Mouse (Mus musculus) CD4-positive, CD25-positive, alpha-beta regulatory T cell, adult 4 months (primary cell): ENCODE measurements at regions not wholly inside any gene's neighbourhood (a gene's known extent, or its start where the extent isn't known, plus 50 kb on each side); places are given as distances from the start of the nearest gene placed in this dataset.

ENCODE experiments used
- ATAC-seq: one replicate; pipeline ENCODE4 v1.8.0; 2017

DNA sequence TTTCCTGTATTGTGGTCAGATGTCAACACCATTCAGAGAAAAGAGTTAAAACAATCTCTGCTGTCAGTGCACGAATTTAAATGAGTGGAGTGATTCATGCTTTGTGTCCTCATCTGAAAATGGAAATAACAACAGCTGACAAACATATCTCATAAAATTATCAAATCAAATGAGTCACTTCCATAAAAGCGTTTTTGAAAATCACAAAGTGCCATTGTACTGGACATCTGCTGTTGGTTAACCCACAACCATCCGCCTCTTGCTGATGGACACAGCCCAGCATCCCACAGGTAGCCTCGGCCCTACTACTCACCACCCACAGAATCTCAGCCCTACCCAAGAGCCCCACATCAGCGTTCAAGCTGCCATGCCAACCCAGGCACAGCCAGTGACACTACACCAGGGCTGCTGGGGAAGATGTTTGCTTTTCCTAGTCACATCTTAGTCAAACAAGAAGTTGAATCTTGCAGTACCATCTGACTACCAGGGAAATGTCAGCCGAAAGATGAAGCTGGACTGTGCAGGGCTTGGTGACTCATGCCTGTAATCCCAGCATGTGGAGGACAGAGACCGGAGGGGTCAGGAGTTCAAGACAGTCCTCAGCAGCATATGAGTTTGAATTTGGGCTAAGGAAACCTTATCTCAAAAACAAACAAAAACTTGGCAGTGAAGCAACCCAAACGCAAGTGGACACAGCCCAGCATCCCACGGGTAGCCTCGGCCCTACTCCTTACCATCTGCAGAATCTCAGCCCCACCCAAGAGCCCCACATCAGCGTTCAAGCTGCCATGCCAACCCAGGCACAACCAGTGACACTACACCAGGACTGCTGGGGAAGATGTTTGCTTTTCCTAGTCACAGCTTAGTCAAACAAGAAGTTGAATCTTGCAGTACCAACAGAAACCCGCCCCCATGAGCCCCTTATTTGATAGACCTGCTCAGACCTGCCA, 131.9 kb upstream of the Noct start:
- ATAC-seq: no peak

DNA sequence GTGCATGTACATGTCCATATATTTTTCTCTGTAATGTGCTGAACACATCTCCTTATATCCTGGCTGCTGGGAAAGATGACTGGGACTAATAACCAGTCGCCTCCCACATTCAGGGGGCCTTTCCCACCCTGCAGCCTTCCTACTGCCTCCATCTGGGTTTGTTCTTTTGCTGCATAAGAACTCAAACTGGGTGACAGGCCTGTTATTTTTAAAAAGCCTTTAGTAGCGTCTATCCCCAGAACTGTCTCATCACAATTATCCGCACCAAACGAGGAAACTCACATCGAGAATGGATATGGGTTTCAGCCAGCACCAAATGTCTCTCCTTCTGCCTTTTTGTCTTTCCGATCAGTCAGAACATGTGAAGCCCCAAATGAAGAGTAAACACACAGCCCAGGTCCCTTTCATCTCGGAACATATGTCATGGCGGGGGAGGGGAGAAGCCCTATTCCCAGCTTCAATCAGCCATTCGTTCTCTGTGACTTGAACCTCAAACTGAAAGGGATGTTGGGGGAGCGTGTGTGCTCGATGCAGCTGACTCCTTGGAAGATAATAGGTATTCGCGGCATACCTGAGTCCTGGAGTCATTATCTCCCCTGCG, 128.3 kb upstream of the Noct start:
- ATAC-seq: no peak

DNA sequence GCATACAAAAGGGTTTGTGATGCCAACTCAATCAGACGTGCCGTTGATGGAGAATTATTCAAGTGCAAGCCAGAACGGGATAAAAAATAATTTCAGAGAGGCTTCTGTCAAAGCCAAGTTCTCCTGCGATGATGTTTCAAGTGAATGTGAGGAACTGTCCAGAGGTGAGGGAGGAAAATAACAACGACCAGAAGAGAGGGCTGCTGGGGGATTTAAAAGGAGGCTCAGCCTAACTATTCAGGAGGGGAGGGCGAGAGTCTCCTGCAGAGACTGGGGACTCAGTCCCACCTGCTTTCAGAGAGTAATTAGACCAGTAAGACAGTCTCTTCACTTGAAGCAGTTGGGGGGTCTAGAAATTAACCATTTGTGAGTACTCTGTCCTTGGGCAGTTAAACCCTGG, 127.7 kb upstream of the Noct start:
- no peak for ATAC-seq

GRCm38 (mm10) chr3:51097362-51097761, 126.9 kb upstream of the Noct start:
- ATAC-seq: no peak

GRCm38 (mm10) chr3:51099966-51100365, 124.3 kb upstream of the Noct start:
- ATAC-seq: no peak

GRCm38 (mm10) chr3:51108639-51109202, 115.5 kb upstream of the Noct start:
- no peak for ATAC-seq

DNA sequence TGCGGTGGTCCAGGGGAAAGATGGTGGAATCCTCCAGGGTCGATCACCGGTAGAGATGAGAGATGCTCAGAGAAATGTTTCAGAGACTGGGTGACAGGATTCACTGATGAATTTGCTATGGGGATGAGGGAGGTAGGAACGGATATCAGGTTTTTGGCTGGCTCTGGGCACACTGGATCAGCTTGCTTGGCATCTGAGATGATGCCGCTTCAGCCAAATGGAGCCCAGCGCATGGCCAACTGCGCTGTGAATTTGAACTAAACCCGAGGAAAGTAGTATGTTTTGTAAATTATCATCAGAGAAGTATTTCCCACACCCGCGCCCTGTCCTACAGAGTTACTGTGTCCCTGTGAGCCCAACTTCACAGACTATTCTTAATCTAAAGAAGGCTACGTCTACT, 113.0 kb upstream of the Noct start:
- ATAC-seq: no peak

DNA sequence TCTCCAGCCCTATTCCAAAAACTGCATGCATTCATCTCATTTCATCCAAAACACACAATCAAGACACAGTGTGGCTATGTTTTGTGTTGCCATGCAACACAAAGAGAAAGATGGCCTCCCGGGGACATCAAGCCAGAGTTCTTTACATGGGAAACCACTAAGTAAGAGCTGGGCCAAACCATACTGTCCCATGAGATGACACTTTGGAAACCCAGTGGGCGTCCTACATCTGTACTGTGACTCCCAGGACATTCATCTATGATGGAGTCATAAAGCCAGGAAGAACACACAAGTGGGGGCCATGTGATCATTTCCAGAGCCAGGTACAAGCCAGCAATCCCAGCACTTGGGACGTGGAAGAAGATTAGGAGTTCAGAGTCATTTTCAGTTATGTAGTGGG, 111.9 kb upstream of the Noct start:
- no peak for ATAC-seq

GRCm38 (mm10) chr3:51115921-51116320, 108.3 kb upstream of the Noct start:
- no peak for ATAC-seq

DNA sequence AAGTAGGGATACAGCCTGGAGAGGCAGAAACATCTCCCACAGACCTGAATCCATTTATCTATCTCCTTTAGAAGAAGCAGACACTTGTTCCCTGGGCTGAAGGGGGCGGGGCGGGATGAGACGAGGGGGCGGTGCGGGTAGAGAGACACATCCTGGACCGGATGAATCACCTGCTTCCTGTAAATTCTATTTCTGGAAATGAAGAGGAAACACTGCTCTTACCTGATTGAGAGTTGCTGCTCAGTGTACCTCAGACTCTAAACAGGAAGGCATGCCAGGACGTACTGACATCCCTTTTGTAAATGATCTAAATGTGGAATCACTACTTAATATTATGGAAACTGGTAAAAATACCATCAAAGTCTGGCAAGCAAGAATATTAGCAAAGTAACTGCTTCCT, 105.5 kb upstream of the Noct start:
- peak; percentile 65 for ATAC-seq

GRCm38 (mm10) chr3:51120522-51120921, 103.7 kb upstream of the Noct start:
- ATAC-seq: no peak

- ATAC-seq: peak; percentile 73
Observed at GRCm38 (mm10) chr3:51121703-51122540, 102.3 kb upstream of the Noct start.

DNA sequence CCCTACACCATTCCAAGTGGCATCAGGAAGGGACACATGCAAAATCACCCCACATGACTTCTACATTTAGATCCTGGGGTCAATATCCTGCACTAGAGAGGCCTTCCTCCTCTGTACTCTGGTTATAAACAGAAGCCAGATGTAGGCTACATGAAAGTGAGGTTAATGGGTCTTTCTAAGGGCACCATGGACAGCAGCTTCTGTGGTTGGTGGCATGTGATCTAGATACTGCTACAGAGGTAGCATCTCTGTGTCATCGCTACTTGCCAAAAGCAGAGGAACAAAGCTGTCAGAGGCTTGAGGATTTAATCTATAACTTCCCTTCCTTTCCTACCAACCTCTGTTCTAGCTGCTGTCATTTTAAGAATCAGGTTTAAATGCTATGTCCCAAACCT, 101.7 kb upstream of the Noct start:
- ATAC-seq: no peak

DNA sequence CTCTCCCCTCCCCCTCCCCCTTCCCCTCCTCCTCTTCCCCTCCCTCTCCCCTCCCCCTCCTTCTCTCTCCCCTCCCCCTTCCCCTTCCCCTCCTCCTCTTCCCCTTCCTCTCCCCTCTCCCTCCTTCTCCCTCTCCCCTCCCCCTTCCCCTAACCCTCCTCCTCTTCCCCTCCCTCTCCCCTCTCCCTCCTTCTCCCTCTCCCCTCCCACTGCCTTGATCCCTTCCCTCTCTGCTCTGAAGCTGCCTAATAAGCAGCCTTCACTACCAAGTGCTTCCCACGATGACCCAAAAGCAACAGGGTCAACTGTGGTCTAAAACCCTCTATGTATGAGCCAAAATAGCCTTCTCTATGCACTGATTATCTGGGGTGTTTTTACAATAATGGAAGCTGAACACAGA, 96.4 kb upstream of the Noct start:
- no peak for ATAC-seq

DNA sequence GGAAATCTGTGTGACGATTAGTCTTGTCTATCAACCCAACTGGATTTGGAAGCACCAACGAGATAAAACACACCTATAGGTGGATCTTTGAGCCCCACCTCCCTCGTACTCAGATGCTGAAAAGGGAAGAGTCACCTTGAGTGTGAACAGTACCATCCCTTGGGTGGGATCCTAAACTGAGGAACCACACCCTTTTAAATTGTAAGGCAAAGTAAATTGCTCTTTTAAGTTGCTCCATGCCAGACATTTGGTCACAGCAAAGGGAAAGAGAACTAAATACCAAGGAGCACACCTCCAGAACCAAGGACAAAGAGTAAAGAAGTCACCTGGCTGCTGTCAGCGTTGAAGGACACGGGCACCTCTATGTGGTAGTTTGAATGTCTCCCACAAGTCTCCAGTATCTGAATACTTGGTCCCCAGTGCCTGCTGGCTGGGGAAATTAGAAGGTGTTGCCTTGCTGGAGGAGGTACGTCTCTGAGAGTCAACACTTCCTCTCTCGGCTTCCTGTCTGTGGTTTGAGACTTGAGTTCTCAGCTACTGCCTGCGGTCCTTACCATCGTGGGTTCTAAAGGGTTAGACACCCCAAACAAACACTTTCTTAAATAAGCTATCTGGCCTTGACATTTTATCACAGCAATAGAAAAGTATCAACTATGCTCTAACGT, 95.6 kb upstream of the Noct start:
- peak; percentile 97 for ATAC-seq

DNA sequence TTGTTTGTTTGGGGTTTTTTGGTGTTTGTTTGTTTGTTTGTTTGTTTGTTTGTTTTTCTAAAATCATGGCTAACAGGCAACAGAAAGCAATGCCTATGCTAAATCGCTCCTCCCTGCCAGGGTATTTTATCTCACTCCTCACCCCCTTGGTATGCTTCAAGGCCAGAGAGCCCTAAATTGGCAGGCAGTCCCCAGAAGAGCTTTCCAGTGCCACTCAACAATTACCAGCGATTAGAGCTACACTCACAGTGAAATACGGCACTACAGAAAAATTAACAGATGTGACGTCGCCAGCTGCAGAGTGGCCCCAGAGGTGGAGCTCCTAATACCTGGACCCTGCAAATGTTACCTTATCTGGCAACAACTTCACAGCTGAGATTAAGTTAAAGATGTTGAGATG, 93.5 kb upstream of the Noct start:
- ATAC-seq: no peak

DNA sequence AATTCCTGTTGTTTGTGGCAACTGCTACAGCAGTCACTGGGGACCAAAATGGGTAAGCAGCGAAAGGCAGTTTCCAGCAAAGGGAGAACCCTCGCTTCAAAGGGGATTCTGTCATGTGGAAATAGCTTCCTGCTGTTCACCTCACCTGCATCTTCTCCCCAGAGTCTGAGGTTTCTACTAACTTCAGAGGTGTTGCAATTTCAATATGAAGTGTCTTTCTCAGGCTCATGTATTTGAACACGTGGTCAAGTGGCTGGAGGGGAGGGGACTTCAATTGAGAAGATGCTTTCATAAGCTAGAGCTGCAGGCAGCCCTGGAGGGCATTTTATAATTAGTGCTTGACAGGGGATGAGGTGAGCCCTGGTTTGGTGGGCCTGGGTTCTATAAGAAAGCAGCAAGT, 92.9 kb upstream of the Noct start:
- no peak for ATAC-seq

DNA sequence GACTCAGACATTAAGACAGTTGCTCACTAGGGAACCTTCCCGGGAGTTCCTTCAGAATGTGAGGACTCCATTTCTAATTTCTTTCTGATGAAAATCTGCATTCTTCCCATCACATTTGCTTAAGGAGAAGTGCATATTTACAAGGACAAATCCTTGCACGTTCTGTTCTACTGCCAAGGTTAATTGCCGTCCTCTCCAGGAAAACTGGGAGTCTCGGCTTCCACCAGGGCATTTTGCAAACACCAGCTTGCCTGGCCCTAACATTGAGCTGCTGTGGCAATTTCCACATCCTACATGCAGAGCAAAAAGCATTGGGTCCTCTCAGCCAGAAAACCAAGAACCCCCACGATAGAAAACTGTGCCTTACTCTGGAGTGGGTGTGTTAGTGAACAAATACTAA, 91.5 kb upstream of the Noct start:
- ATAC-seq: no peak

GRCm38 (mm10) chr3:51135581-51135980, 88.7 kb upstream of the Noct start:
- no peak for ATAC-seq

DNA sequence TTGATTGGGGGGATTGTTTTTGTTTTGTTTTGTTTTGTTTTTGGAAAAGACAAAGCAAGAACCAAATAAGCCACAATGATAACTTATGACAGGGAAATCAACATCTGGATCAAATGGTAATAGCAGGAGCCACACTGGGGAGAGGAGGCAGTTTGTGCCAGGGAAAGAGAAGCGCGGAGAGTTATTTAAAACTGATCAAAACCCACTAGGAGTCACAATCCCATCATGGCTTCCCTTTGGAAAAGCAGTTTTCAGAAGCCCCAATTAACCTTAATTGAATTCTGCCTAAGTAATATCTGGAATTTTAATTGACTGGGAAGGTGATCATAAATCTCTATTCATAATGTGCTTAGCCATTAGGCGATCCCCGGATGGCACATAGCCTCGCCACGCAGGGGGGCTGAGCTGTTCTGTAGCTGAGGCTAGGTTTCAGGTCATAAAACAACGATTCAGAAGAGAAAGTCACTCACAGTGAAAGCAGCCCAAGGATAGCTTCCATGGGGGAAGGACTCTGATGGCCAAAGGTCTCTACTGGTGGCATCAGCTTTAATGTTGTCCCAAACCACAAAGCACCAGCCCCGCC, 86.4 kb upstream of the Noct start:
- ATAC-seq: no peak

DNA sequence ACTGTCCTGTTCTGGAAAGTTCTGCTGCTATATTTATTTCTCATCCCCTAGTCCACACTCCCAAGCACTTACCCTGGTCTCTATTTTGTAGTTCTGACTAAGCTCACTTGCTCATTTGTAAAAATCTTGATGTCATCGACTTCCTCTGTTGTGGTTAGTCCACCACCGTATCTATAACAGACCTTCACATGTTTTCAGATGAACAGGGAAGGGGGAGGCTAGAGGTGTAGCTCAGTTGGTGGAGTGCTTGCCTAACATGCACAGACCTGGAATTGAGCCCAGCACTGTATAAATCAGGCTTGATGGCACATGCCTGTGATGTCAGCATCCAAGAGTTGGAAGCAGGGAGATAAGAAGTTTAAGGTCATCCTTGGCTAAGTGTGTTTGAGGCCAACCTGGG, 78.3 kb upstream of the Noct start:
- peak; percentile 80 for ATAC-seq

DNA sequence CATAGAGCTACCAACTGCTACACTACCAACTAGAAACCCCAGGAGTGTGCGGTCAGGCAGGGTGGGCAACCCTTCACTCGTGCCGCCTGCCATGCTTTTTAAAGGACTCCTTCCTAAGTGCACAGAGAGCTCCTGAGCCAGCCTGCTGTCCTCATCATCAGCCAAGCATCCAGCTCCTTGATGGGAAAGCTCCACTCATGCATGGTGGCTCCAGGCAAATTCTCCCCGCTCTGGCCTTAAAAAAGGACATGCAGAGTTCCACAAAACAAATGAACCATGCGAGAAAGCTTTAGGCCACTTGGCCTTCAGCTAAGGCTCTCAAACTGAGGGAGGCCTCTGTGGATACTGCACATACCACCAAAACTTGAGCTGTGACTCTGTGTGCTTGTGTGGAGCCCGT, 74.2 kb upstream of the Noct start:
- no peak for ATAC-seq
